Mouse (Mus musculus) embryonic facial prominence, embryonic 15.5 days (tissue): Measurements from ENCODE around the gene Myadml2. TPM values are rescaled to one million over a fixed set of nuclear protein-coding genes. Genes with fewer than 3 reads are reported as not detected.

Source experiments
- ATAC-seq: fragments of 200-750 bp; cut with Nextera tagmentation; 2 replicates; pipeline ENCODE4 v1.8.0; 2017; ENCODE audit warnings: low read depth, moderate TSS enrichment; ENCODE audit not compliant: insufficient number of reproducible peaks, low FRiP score, low TSS enrichment
- H3K27ac ChIP-seq: fragments of 300-500 bp; sonication (generic); replicated peaks from 2 replicates; pipeline ENCODE4 v1.5.1; 2015; ENCODE audit warnings: mild to moderate bottlenecking, inconsistent platforms
- H3K27me3 ChIP-seq: fragments of 300-500 bp; sonication (generic); 2 replicates; pipeline ENCODE4 v1.6.1; 2015; ENCODE audit warnings: inconsistent platforms
- H3K36me3 ChIP-seq: fragments of 300-500 bp; sonication (generic); 2 replicates; pipeline ENCODE4 v1.6.1; 2015; ENCODE audit warnings: mild to moderate bottlenecking, inconsistent platforms
- H3K4me1 ChIP-seq: fragments of 300-500 bp; sonication (generic); 2 replicates; pipeline ENCODE4 v1.6.1; 2015; ENCODE audit warnings: inconsistent platforms
- H3K4me2 ChIP-seq: fragments of 300-500 bp; sonication (generic); replicated peaks from 2 replicates; pipeline ENCODE4 v1.6.1; 2015; ENCODE audit warnings: mild to moderate bottlenecking, inconsistent platforms
- H3K4me3 ChIP-seq: fragments of 300-500 bp; sonication (generic); replicated peaks from 2 replicates; pipeline ENCODE4 v1.5.1; 2015; ENCODE audit warnings: mild to moderate bottlenecking, inconsistent platforms
- H3K9ac ChIP-seq: fragments of 300-500 bp; sonication (generic); 2 replicates; pipeline ENCODE4 v1.6.1; 2015; ENCODE audit warnings: inconsistent platforms
- H3K9me3 ChIP-seq: fragments of 300-500 bp; sonication (generic); replicated peaks from 2 replicates; pipeline ENCODE4 v1.6.1; 2016; ENCODE audit warnings: inconsistent platforms
- WGBS: fragments of 180-500 bp; shearing (Covaris S2); methylation state at CpG from one replicate; pipeline ENCODE4 v1.1.7; 2015; 5-methylcytosine and 5-hydroxymethylcytosine counted together
- polyA plus RNA-seq: library from polyadenylated mRNA; unstranded; fragments of >200 nt; fragmentation: Nextera tagmentation; extraction: Ambion mirVana; gene quantifications from 2 replicates; pipeline ENCODE4 v1.2.1, GENCODE M21; 2015

Gene Myadml2
- polyA plus RNA-seq, 1 experiment from 2014 or later, result 1.0 TPM

GRCm38 (mm10) chr11:120641869-120642268, 6.1 kb downstream of the Myadml2 start:
- WGBS, result 77% methylated on average over 8 of the region's 8 CpGs
- 0 out of 2 replicates have a peak overlapping the region, but pooled peaks have one; percentile 96 for H3K4me2 ChIP-seq
- no peak overlapping the region for H3K27ac ChIP-seq
- no peak for ATAC-seq
- H3K36me3 ChIP-seq, result no peaks in the 10 kb centered on the region
- no peaks in the 10 kb centered on the region for H3K27me3 ChIP-seq
- H3K9me3 ChIP-seq, result no peaks in the 10 kb centered on the region
- H3K4me1 ChIP-seq, result peaks cover 20% of the 10 kb centered on the region
- no peak overlapping the region for H3K9ac ChIP-seq
- no peak overlapping the region for H3K4me3 ChIP-seq

GRCm38 (mm10) chr11:120641255-120641654, 6.7 kb downstream of the Myadml2 start:
- no peak overlapping the region for H3K4me2 ChIP-seq
- no peaks in the 10 kb centered on the region for H3K36me3 ChIP-seq
- 57% methylated on average over 9 of the region's 9 CpGs for WGBS
- peaks cover 20% of the 10 kb centered on the region for H3K4me1 ChIP-seq
- H3K27me3 ChIP-seq, result no peaks in the 10 kb centered on the region
- ATAC-seq, result no peak
- H3K4me3 ChIP-seq, result no peak overlapping the region
- no peak overlapping the region for H3K9ac ChIP-seq
- no peaks in the 10 kb centered on the region for H3K9me3 ChIP-seq
- H3K27ac ChIP-seq, result no peak overlapping the region

GRCm38 (mm10) chr11:120634810-120635209, 13.1 kb downstream of the Myadml2 start:
- Histone ChIP-seq H3K4me2 (no peak overlapping the region), H3K4me1 (peaks cover 25% of the 10 kb centered on the region), H3K36me3 (no peaks in the 10 kb centered on the region), H3K9ac (no peak overlapping the region), H3K27ac (no peak overlapping the region), H3K27me3 (no peaks in the 10 kb centered on the region), H3K4me3 (no peak overlapping the region), H3K9me3 (no peaks in the 10 kb centered on the region)
- 76% methylated on average over 5 of the region's 5 CpGs for WGBS
- ATAC-seq, result no peak

- H3K9me3 ChIP-seq, result no peaks in the 10 kb centered on the region
- peak within 1 kb of the TSS; percentile 86 for H3K27ac ChIP-seq
- peak within 1 kb of the TSS; percentile 93 for H3K4me3 ChIP-seq
- no peaks in the 10 kb centered on the region for H3K27me3 ChIP-seq
- WGBS, result 12% methylated on average over 58 of the region's 58 CpGs
- H3K9ac ChIP-seq, result peak within 1 kb of the TSS; percentile 84
- ATAC-seq, result peak; percentile 91
- peak within 1 kb of the TSS; percentile 65 for H3K4me2 ChIP-seq
- H3K36me3 ChIP-seq, result peaks cover 10% of the 10 kb centered on the region
- peaks cover 33% of the 10 kb centered on the region for H3K4me1 ChIP-seq
Measured at GRCm38 (mm10) chr11:120633520-120634343, 14.2 kb downstream of the Myadml2 start, which contains the start of gene Mafg. TSS of gene Mafg (minus strand) at chr11:120633600.

- H3K4me3 ChIP-seq, result peak overlapping the region; percentile 93
- WGBS, result under 1% methylated on average over 103 of the region's 116 CpGs
- H3K4me1 ChIP-seq, result peaks cover 33% of the 10 kb centered on the region
- H3K4me2 ChIP-seq, result peak overlapping the region; percentile 65
- no peaks in the 10 kb centered on the region for H3K27me3 ChIP-seq
- H3K9me3 ChIP-seq, result no peaks in the 10 kb centered on the region
- peaks cover 13% of the 10 kb centered on the region for H3K36me3 ChIP-seq
- peak overlapping the region; percentile 84 for H3K9ac ChIP-seq
- ATAC-seq, result peak; percentile 86
- peak overlapping the region; percentile 86 for H3K27ac ChIP-seq
Measured at GRCm38 (mm10) chr11:120632559-120633519, 15.1 kb downstream of the Myadml2 start.

- H3K4me2 ChIP-seq, result peak overlapping the region; percentile 65
- no peaks in the 10 kb centered on the region for H3K9me3 ChIP-seq
- H3K27ac ChIP-seq, result peak overlapping the region; percentile 86
- peak overlapping the region; percentile 84 for H3K9ac ChIP-seq
- H3K36me3 ChIP-seq, result peaks cover 20% of the 10 kb centered on the region
- peaks cover 33% of the 10 kb centered on the region for H3K4me1 ChIP-seq
- no peak for ATAC-seq
- H3K27me3 ChIP-seq, result no peaks in the 10 kb centered on the region
- peak overlapping the region; percentile 93 for H3K4me3 ChIP-seq
- 66% methylated on average over 4 of the region's 4 CpGs for WGBS
Measured at GRCm38 (mm10) chr11:120631726-120632448, 16.1 kb downstream of the Myadml2 start.

- no peaks in the 10 kb centered on the region for H3K27me3 ChIP-seq
- peak overlapping the region; percentile 65 for H3K27ac ChIP-seq
- no peak overlapping the region; the same call in 1 of the 2 replicates for H3K9ac ChIP-seq
- no peaks in the 10 kb centered on the region for H3K9me3 ChIP-seq
- no peak for ATAC-seq
- peaks cover 23% of the 10 kb centered on the region for H3K36me3 ChIP-seq
- H3K4me3 ChIP-seq, result no peak overlapping the region
- 0 out of 2 replicates have a peak overlapping the region, but pooled peaks have one; percentile 65 for H3K4me2 ChIP-seq
- peaks cover 33% of the 10 kb centered on the region for H3K4me1 ChIP-seq
- 40% methylated on average over 7 of the region's 7 CpGs for WGBS
Measured at GRCm38 (mm10) chr11:120630881-120631725, 16.9 kb downstream of the Myadml2 start.

- H3K4me1 ChIP-seq, result peaks cover 38% of the 10 kb centered on the region
- peak overlapping the region; percentile 6; the same call in 1 of the 2 replicates for H3K4me2 ChIP-seq
- no peak overlapping the region for H3K4me3 ChIP-seq
- no peaks in the 10 kb centered on the region for H3K27me3 ChIP-seq
- H3K9me3 ChIP-seq, result no peaks in the 10 kb centered on the region
- peak overlapping the region; percentile 65 for H3K27ac ChIP-seq
- no peak for ATAC-seq
- WGBS, result 48% methylated on average over 5 of the region's 5 CpGs
- H3K9ac ChIP-seq, result no peak overlapping the region; the same call in 1 of the 2 replicates
- peaks cover 23% of the 10 kb centered on the region for H3K36me3 ChIP-seq
Measured at GRCm38 (mm10) chr11:120630401-120630871, 17.5 kb downstream of the Myadml2 start.

- H3K27me3 ChIP-seq, result no peaks in the 10 kb centered on the region
- H3K36me3 ChIP-seq, result peaks cover 23% of the 10 kb centered on the region
- 34% methylated on average over 7 of the region's 7 CpGs for WGBS
- no peak for ATAC-seq
- peaks cover 43% of the 10 kb centered on the region for H3K4me1 ChIP-seq
- peak overlapping the region; percentile 21 for H3K4me2 ChIP-seq
- H3K9ac ChIP-seq, result no peak overlapping the region
- peak overlapping the region; percentile 65; the same call in 1 of the 2 replicates for H3K27ac ChIP-seq
- no peak overlapping the region for H3K4me3 ChIP-seq
- no peaks in the 10 kb centered on the region for H3K9me3 ChIP-seq
Measured at GRCm38 (mm10) chr11:120629911-120630310, 18.0 kb downstream of the Myadml2 start.

GRCm38 (mm10) chr11:120629341-120629730, 18.6 kb downstream of the Myadml2 start:
- ATAC-seq, result no peak
- H3K4me3 ChIP-seq, result no peak overlapping the region
- H3K27me3 ChIP-seq, result no peaks in the 10 kb centered on the region
- peaks cover 45% of the 10 kb centered on the region for H3K4me1 ChIP-seq
- peaks cover 23% of the 10 kb centered on the region for H3K36me3 ChIP-seq
- peak overlapping the region; percentile 34; the same call in 1 of the 2 replicates for H3K27ac ChIP-seq
- H3K9ac ChIP-seq, result no peak overlapping the region
- H3K9me3 ChIP-seq, result no peaks in the 10 kb centered on the region
- peak overlapping the region; percentile 21; the same call in 1 of the 2 replicates for H3K4me2 ChIP-seq
- WGBS, result 81% methylated on average over 23 of the region's 23 CpGs
